Mouse (Mus musculus) heart, postnatal 36 days (tissue): ENCODE measurements around the gene Cdc42bpb. TPM values are rescaled to one million over a fixed set of nuclear protein-coding genes. Genes with fewer than 3 reads are reported as not detected.
A peak's percentile ranks its signal among the peaks of the same experiment; 100 is the strongest.

Experiments
- DNase-seq, 2 experiments: peaks; one replicate each; pipeline ENCODE4 v3.0.0; 2021 to 2022
- intact Hi-C: fragments of 180-260 bp; cut with DNase I; formaldehyde crosslinking; loops from one replicate; pipeline ENCODE4 v1.15.1; 2025
- total RNA-seq, 2 experiments: library from RNA; stranded (reverse); gene quantifications; 2 replicates each; pipeline ENCODE4 v1.2.3; 2021

Cdc42bpb gene
- total RNA-seq, 2 experiments from 2014 or later, result 54.6 to 62.5 TPM

DNA sequence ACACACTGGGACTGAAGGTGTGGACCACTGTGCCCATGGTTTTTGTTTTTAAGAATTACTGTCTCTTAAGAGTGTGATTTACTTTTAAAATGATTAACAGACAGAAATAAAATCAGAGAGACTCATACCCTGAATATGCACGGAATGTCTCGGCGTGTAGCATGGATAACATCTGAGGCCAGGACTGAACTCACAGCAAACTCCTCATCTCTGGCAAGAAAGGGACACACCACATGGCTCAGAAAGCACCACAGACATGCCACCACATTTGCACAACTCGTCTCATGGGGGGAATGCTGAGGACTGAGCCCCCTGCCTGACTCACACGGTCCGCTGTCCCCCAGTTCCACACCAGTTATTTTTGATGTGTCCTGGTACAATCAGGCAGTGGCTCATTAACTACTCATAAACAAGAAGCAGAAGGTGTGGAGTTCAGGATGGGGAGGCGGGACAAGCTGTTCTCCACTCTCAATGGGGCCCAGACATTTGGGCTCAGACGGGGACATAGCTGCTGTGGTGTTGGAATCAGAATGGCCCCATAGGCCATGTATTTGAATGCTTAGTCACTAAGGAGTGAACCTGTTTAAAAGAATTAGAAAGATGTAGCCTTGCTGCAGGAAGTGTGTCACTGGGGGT, 73.7 kb downstream of the Cdc42bpb start:
- no peak for DNase-seq
- intact Hi-C loops, result no loop called here

DNA sequence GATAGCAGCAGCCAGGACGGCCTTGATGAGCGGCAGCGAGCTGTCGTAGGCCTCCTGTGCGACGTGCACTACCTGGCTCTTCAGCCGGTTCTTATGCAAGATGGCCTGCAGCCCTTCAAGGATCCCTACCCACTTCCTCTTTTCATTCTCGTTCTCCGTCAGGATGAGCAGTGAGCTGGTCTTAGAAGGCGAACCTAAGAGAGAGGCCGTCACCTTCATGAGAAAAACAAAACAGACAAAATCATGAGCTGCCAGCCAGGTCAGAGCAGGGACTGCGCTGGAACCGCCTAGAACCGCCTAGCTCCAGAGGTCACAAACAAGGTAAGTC, 75.5 kb downstream of the Cdc42bpb start:
- DNase-seq, result no peak
- intact Hi-C loops, result no loop called here

DNA sequence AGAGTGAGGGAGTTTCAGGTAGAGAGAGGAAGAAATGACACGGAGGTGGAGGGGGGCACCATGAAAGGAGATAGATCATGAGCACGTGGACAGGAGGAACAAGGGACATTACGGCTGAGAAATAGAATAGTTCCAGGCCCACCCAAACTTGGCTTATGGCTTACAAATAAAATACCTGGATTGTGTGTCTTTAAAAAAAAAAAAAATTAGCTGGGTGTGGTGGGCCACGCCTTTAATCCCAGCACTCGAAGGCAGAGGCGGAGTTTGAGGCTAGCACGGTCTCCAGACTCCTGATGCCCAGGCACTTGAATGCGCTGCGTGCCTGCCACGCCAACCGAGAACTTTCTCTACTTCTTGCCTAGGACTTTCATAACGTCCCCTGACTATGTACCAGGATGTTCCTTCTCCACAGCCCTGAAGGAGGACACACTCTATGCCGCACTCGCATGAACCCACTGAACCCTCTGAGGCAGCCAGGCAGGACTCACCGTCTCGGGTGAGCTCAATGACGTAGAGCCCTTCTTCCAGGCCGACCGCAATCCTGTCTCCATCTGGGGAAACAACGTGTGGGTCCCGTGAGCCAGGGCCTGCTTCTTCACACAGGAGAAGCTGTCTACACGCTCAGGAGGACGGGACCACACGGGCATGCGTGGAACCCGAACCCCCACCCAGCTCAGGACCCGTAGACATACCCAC, 76.0 kb downstream of the Cdc42bpb start:
- no peak for DNase-seq
- intact Hi-C loops, result no loop called here

- intact Hi-C loops, result no loop called here
- DNase-seq, result no peak
These were observed 84.5 kb downstream of the Cdc42bpb start for GRCm38 (mm10) chr12:111293025-111293424.

- intact Hi-C loops, result no loop called here
- DNase-seq, result no peak
These were observed 93.0 kb downstream of the Cdc42bpb start for GRCm38 (mm10) chr12:111284532-111284931.

DNA sequence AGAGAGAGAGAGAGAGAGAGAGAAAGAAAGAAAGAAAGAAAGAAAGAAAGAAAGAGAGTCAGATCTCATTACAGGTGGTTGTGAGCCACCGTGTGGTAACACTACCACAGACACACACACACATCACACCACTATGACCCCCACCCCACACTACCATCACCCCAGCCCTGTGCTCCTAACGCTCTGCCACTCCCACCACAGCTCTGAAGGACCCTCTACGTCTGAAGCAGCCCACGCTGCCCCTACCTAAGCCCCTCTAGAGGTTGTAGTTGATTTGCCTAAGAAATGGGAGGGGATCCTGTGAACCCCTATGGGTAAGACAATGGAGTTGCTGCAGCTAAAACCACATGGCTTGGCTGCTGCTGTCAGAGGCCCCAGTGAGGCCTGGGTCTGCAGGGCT, 93.9 kb downstream of the Cdc42bpb start:
- DNase-seq, result no peak
- intact Hi-C loops, result no loop called here

GRCm38 (mm10) chr12:111276371-111276770, 101.1 kb downstream of the Cdc42bpb start:
- DNase-seq, result no peak
- intact Hi-C loops, result no loop called here

- no peak for DNase-seq
- intact Hi-C loops, result no loop called here
These were observed 102.2 kb downstream of the Cdc42bpb start for GRCm38 (mm10) chr12:111275150-111275841.

DNA sequence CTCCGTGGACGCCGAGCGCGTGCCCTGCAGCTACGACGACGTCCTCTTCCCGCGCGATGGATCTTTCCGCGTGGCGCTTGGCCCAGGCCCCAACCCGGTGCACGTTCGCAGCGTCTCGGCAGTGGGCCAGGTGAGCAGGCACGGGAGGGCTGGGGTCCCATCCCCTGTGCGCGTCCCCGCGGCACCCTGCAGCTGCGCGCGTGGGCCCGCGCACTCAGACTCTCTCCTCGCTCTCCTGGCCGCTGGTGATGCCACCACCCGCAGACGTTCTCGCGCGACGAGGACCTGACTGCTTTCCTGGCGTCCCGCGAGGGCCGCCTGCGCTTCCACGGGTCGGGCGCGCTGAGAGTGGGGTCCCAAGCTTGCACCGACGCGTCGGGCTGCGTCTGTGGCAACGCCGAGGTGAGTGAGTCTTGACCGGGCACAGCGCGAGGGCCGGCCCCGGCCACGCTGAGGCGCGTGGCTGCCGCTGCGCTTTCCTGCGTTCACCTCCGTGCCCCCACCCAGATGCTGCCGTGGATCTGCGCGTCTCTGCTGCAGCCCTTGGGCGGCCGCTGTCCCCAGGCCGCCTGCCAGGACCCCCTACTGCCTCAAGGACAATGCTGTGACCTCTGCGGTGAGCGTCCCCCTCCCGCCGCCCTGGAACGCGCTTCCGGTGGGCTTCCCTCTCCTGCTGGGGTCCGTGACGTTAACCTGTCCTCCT, 102.9 kb downstream of the Cdc42bpb start:
- DNase-seq, result no peak
- intact Hi-C loops, result no loop called here

- DNase-seq, result no peak
- intact Hi-C loops, result no loop called here
These were observed 103.5 kb downstream of the Cdc42bpb start for GRCm38 (mm10) chr12:111274006-111274405.

DNA sequence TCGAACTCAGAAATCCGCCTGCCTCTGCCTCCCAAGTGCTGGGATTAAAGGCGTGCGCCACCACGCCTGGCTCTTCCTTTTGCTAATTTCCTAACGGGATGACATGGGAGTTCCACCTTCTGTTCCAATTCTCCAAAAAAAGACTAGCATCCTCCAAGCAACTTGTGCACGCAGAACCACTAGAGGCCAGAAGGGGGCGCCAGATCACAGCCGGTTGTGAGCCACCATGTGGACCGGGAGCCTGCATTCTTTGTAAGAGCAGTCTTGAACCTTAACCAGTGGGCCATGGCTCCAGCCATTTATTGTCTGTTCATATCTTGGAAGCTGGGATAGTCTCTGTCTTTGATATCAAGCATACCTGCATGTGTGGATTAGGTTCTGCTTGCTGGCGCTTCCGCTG, 105.1 kb downstream of the Cdc42bpb start:
- DNase-seq, result peak; percentile 61 to 77
- intact Hi-C loops, result loop anchor here (2.0 kb wide), 1 partner anchor 140 kb away; no protein-coding TSS in a partner anchor

DNA sequence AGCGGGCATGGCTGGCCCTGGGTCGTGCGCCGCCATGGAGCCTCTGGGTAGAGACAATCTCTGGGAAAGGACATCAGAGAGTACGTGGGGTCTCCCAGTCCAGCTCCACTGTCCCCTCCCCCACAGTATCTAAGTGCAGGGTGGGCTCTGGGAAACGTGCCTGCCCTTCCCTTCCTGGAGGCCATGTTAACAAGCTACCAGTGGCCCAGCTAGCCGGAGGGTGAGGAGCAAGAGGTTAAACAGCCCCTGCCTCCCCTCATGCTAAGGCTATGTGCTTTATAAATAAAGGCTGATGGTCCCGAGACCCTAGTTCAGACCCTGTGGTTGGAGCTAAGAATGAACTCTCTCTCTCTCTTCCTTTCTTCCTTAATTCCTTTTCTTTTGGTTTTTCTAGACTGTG, 105.6 kb downstream of the Cdc42bpb start:
- intact Hi-C loops, result loop anchor here (2.0 kb wide), 1 partner anchor 141 kb away; no protein-coding TSS in a partner anchor

GRCm38 (mm10) chr12:111271406-111271805, 106.1 kb downstream of the Cdc42bpb start:
- no peak for DNase-seq
- intact Hi-C loops, result no loop called here

More for the DNA sequence above, 105.6 kb downstream of the Cdc42bpb start:
- DNase-seq, result no peak

DNA sequence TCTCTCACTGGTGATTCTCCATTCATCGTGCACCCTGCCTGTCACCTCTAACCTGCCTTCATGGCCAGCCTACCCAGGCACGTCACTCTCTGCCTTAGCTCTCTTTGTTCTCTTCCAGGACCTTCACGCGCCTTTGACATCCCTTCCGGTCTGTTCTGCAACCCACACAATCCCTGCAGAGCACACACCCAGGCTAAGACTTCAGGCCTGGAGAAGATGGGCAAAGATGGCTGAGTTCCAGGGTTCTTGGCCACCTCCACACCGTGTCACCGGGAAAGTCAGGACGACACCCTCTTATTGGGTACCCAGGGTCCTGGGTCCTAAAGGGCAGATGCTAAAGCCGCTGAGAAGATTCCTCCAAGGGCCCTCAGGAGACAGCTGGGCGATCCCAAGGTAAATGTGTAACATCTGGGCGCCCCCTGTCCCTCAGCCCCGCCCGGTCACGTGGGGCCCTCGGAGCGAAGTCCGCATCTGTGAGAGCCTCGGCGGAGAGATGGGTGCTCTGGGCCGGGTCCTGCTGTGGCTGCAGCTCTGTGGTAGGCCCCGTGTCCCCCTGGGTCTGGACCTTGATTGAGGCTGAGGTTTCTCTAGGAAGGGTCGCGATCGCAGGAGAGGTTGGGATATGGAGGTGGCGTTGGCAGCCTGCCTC, 106.8 kb downstream of the Cdc42bpb start, which contains the start of gene Amn:
Amn (plus strand) TSS at position 467 of the 649 bp plus-strand sequence.
- intact Hi-C loops, result no loop called here
- DNase-seq, result no peak

- intact Hi-C loops, result no loop called here
These were observed 109.7 kb downstream of the Cdc42bpb start for GRCm38 (mm10) chr12:111267673-111268325.

DNA sequence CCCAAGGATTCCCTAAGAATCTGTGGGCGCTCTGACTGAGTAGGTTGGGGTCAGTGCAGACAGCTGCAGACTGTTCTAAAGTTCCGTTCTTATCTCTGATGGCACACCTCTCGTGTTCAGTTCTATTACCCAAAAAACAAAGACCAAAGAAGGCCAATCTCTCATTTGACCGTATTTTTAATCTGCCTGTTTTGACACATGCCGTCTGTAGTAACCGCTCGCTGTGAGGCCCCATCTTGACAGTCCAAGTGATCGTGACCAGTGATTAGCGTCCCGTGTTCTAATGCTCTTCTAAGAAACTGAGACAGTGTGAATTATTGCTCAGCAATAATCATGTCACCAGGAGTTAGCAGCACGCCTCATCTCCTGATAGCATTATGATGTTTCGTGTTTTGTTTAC, 110.9 kb downstream of the Cdc42bpb start:
- intact Hi-C loops, result no loop called here
- no peak for DNase-seq

More at GRCm38 (mm10) chr12:111267673-111268325, 109.7 kb downstream of the Cdc42bpb start:
- no peak for DNase-seq

DNA sequence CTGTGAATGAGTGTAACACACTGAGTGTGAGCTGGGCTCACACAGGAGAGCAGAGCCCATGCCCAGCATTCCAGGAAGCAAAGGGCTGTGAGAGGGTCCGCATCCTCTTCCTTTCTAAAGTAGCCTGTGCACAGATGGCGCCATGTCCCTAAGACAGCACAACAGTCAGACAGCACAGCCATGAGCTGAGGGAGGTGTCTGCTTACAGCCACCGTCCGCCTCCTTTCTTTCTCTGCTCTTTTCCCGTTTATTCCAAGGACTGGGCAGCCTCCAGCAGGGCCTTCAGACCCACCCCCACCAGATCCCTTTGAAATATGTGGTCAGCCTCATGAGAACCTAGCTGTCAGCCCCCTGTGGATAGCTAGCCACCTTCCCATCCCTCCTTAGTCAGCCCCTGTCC, 112.3 kb downstream of the Cdc42bpb start:
- DNase-seq, result no peak
- intact Hi-C loops, result no loop called here

GRCm38 (mm10) chr12:111263650-111264049, 113.9 kb downstream of the Cdc42bpb start:
- intact Hi-C loops, result no loop called here
- no peak for DNase-seq

DNA sequence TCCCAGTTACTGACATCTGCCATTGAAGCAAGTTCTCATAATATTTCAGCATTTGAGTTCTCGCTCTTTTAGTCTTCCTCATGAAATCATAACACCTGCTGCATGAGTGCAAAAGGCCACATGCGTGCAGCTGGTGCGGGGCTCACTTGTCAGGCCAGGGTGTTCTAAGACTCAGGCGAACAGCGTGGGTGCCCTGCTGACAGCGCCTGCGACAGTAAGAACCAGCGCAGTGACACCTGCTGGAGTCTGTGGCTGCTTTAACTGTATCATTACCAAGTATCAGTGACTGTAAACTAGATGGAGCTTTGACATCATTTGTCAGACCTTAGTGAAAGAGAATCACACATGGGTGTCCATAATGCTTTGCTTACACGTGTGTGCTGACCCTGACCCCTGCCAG, 126.3 kb downstream of the Cdc42bpb start:
- intact Hi-C loops, result no loop called here
- DNase-seq, result no peak

- intact Hi-C loops, result no loop called here
- no peak for DNase-seq
These were observed 127.4 kb downstream of the Cdc42bpb start for GRCm38 (mm10) chr12:111250116-111250515.
